Mouse (Mus musculus) ovary, postnatal 36 days (tissue): Measurements from ENCODE around the gene Rps2.
A peak's percentile ranks its signal among the peaks of the same experiment; 100 is the strongest.

Source experiments
- DNase-seq: peaks from one replicate; pipeline ENCODE4 v3.0.0; 2022; ENCODE audit warnings: low spot score, mixed read lengths

Gene Rps2

GRCm38 (mm10) chr17:24732233-24732935 is 14.5 kb downstream of the Rps2 start:
- no peak for DNase-seq

- DNase-seq: no peak
Observed at GRCm38 (mm10) chr17:24733434-24734050, 15.6 kb downstream of the Rps2 start.

- DNase-seq: no peak
Observed at GRCm38 (mm10) chr17:24734513-24734912, 16.6 kb downstream of the Rps2 start.

GRCm38 (mm10) chr17:24735446-24735845 is 17.5 kb downstream of the Rps2 start:
- DNase-seq: no peak

GRCm38 (mm10) chr17:24736330-24737051 is 18.6 kb downstream of the Rps2 start, which contains the start of gene Msrb1:
Msrb1 (plus strand) TSS chr17:24736642.
- DNase-seq: peak; percentile 92

GRCm38 (mm10) chr17:24737135-24737810 is 19.4 kb downstream of the Rps2 start:
- no peak for DNase-seq

GRCm38 (mm10) chr17:24738238-24738637 is 20.3 kb downstream of the Rps2 start:
- no peak for DNase-seq

GRCm38 (mm10) chr17:24739926-24740325 is 22.0 kb downstream of the Rps2 start:
- no peak for DNase-seq

- DNase-seq: no peak
Observed at GRCm38 (mm10) chr17:24742307-24742706, 24.4 kb downstream of the Rps2 start.

- no peak for DNase-seq
Observed at GRCm38 (mm10) chr17:24743896-24744295, 26.0 kb downstream of the Rps2 start.

- no peak for DNase-seq
Observed at GRCm38 (mm10) chr17:24744381-24744780, 26.5 kb downstream of the Rps2 start.

- peak; percentile 72 for DNase-seq
Observed at GRCm38 (mm10) chr17:24745526-24746497, 27.9 kb downstream of the Rps2 start.

GRCm38 (mm10) chr17:24746986-24747385 is 29.1 kb downstream of the Rps2 start:
- DNase-seq: no peak

GRCm38 (mm10) chr17:24751528-24751927 is 33.6 kb downstream of the Rps2 start:
- DNase-seq: no peak

GRCm38 (mm10) chr17:24752415-24753394 is 34.8 kb downstream of the Rps2 start, which contains the start of gene Hs3st6:
Hs3st6 (plus strand) TSS chr17:24752988.
- peak; percentile 42 for DNase-seq

- DNase-seq: no peak
Observed at GRCm38 (mm10) chr17:24757394-24757793, 39.5 kb downstream of the Rps2 start.

GRCm38 (mm10) chr17:24761121-24761520 is 43.2 kb downstream of the Rps2 start:
- DNase-seq: no peak

GRCm38 (mm10) chr17:24765016-24765905 is 47.3 kb downstream of the Rps2 start:
- no peak for DNase-seq
